Mouse (Mus musculus): ENCODE data around the gene Actr2. TPM values are rescaled to one million over a fixed set of nuclear protein-coding genes. Genes with fewer than 3 reads are reported as not detected.
"Not testable (repeated sequence)": the region's sequence is repeated elsewhere in the genome, so short reads cannot be mapped to it uniquely, and the experiment has no call there.

The Actr2 gene
- polyA plus RNA-seq, 1 experiment from 2014 or later = 103 TPM

- no peak for DNase-seq (ENCODE audit: low spot score)
- 94% methylated on average over 6 of the region's 6 CpGs for WGBS
These were observed 25.9 kb upstream of the Actr2 start for GRCm38 (mm10) chr11:20138498-20139208.

GRCm38 (mm10) chr11:20137872-20138271, 25.2 kb upstream of the Actr2 start:
- Histone ChIP-seq H3K36me3 (no peaks in the 10 kb centered on the region), H3K4me3 (no peak overlapping the region), H3K4me1 (no peaks in the 10 kb centered on the region), H3K9me3 (replicated peaks) (no peaks in the 10 kb centered on the region), H3K27ac (no peak overlapping the region), H3K27me3 (ENCODE audit: low read depth, poor library complexity, severe bottlenecking) (no peaks in the 10 kb centered on the region)
- no peak for DNase-seq (ENCODE audit: low spot score)
- 90% methylated on average over 2 of the region's 2 CpGs for WGBS

More at GRCm38 (mm10) chr11:20138498-20139208, 25.9 kb upstream of the Actr2 start:
- Histone ChIP-seq H3K27ac (no peak overlapping the region), H3K4me1 (no peaks in the 10 kb centered on the region), H3K9me3 (replicated peaks) (no peaks in the 10 kb centered on the region), H3K27me3 (ENCODE audit: low read depth, poor library complexity, severe bottlenecking) (no peaks in the 10 kb centered on the region), H3K36me3 (no peaks in the 10 kb centered on the region), H3K4me3 (no peak overlapping the region)

- no peaks in the 10 kb centered on the region for H3K36me3 ChIP-seq
- H3K4me1 ChIP-seq = no peaks in the 10 kb centered on the region
- no peak overlapping the region for H3K27ac ChIP-seq
- no peak overlapping the region for H3K4me3 ChIP-seq
- no peaks in the 10 kb centered on the region for H3K27me3 ChIP-seq (ENCODE audit: low read depth, poor library complexity, severe bottlenecking)
- H3K9me3 ChIP-seq (replicated peaks) = no peaks in the 10 kb centered on the region
- WGBS = 91% methylated on average over 6 of the region's 6 CpGs
- no peak for DNase-seq (ENCODE audit: low spot score)
These were observed 23.6 kb upstream of the Actr2 start for GRCm38 (mm10) chr11:20136314-20136713.

DNA sequence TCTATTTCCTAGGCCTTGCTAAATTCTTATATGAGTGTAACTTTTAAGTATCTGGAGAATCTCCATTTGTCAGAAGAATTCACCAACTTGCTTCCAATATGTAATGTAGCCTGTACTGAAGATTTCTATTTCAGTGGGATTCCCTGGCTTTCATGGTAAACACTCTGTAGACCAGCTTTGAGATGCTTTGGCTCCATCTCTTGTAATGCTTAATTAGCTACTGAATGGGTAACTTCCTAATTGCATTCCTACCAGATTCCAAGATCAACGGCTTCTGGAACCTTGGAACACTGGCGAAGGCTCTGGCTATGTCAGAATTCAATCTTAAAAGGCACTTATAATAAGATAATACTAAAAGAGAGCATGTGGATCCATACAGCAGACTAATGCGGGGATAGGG, 22.2 kb upstream of the Actr2 start:
- not testable (repeated sequence) for H3K36me3 ChIP-seq; H3K4me3 ChIP-seq; H3K4me1 ChIP-seq; H3K27ac ChIP-seq; H3K9me3 ChIP-seq (replicated peaks); H3K27me3 ChIP-seq (ENCODE audit: low read depth, poor library complexity, severe bottlenecking); DNase-seq (ENCODE audit: low spot score)
- 71% methylated on average over 3 of the region's 3 CpGs for WGBS

GRCm38 (mm10) chr11:20133721-20134120, 21.0 kb upstream of the Actr2 start:
- H3K27me3 ChIP-seq (ENCODE audit: low read depth, poor library complexity, severe bottlenecking) = no peaks in the 10 kb centered on the region
- no peaks in the 10 kb centered on the region for H3K9me3 ChIP-seq (replicated peaks)
- DNase-seq (ENCODE audit: low spot score) = no peak
- no peaks in the 10 kb centered on the region for H3K36me3 ChIP-seq
- WGBS = 69% methylated on average over 1 of the region's 1 CpGs
- H3K27ac ChIP-seq = no peak overlapping the region
- H3K4me3 ChIP-seq = no peak overlapping the region
- H3K4me1 ChIP-seq = no peaks in the 10 kb centered on the region

- H3K27ac ChIP-seq = no peak overlapping the region
- 64% methylated on average over 12 of the region's 12 CpGs for WGBS
These were observed 20.3 kb upstream of the Actr2 start for GRCm38 (mm10) chr11:20132955-20133562.

GRCm38 (mm10) chr11:20126673-20127516, 14.2 kb upstream of the Actr2 start:
- H3K4me1 ChIP-seq = 0 out of 2 replicates have a peak, but pooled peaks cover 5% of the 10 kb centered on the region

More at GRCm38 (mm10) chr11:20132955-20133562, 20.3 kb upstream of the Actr2 start:
- H3K4me1 ChIP-seq = no peaks in the 10 kb centered on the region
- no peaks in the 10 kb centered on the region for H3K9me3 ChIP-seq (replicated peaks)
- peak; percentile 49 for DNase-seq (ENCODE audit: low spot score)
- no peaks in the 10 kb centered on the region for H3K36me3 ChIP-seq
- no peaks in the 10 kb centered on the region for H3K27me3 ChIP-seq (ENCODE audit: low read depth, poor library complexity, severe bottlenecking)
- H3K4me3 ChIP-seq = no peak overlapping the region

DNA sequence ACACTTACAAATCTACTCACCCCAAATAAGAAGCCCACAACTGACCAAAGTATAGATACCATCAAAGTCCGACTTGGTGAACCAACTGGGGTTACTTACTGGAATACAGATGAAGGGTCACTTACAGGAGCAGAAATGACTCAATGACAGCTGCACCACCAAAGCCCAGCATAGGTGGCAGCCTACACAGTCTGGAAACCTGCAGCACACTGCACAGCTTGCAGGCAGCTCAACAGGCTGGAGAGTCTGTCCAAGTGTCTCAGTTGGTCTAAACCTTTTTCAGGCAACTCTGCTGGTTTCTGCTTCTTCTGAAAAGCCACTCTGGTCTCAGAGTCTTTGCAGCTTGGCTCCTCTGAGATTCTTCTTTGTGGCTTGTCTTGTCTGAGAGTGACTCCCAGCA, 12.7 kb upstream of the Actr2 start:
- Histone ChIP-seq H3K36me3 (no peaks in the 10 kb centered on the region), H3K9me3 (replicated peaks) (no peaks in the 10 kb centered on the region), H3K4me3 (no peak overlapping the region), H3K27me3 (ENCODE audit: low read depth, poor library complexity, severe bottlenecking) (no peaks in the 10 kb centered on the region), H3K4me1 (0 out of 2 replicates have a peak, but pooled peaks cover 5% of the 10 kb centered on the region), H3K27ac (no peak overlapping the region)
- WGBS = 79% methylated on average over 1 of the region's 1 CpGs
- DNase-seq (ENCODE audit: low spot score) = no peak

More at GRCm38 (mm10) chr11:20126673-20127516, 14.2 kb upstream of the Actr2 start:
- 79% methylated on average over 10 of the region's 10 CpGs for WGBS
- H3K27me3 ChIP-seq (ENCODE audit: low read depth, poor library complexity, severe bottlenecking) = no peaks in the 10 kb centered on the region
- H3K9me3 ChIP-seq (replicated peaks) = no peaks in the 10 kb centered on the region
- no peak for DNase-seq (ENCODE audit: low spot score)
- no peaks in the 10 kb centered on the region for H3K36me3 ChIP-seq
- H3K27ac ChIP-seq = no peak overlapping the region
- no peak overlapping the region for H3K4me3 ChIP-seq

DNA sequence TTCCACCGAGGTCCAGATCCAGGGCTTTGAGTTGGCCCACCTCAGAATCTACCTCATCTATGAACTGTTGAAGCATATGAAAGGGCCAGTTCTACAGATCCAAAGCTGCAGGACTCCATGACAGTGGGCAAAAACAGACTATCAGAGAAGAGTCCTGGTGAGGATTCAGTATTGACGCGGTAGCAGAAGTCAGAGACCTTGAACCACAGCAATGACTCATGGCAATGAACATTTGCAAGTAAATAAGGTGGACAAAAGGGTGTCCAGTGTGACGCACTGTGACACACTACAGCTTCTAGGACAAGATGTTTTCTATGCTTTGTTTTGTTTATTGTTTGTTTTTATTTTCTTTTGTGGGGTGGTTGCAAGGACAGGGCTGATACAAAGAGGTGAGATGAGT, 4.0 kb upstream of the Actr2 start:
- no peaks in the 10 kb centered on the region for H3K36me3 ChIP-seq
- no peak for DNase-seq (ENCODE audit: low spot score)
- WGBS = 94% methylated on average over 4 of the region's 4 CpGs
- H3K4me3 ChIP-seq = no peak overlapping the region
- no peaks in the 10 kb centered on the region for H3K9me3 ChIP-seq (replicated peaks)
- no peak overlapping the region for H3K27ac ChIP-seq
- peaks cover 9% of the 10 kb centered on the region for H3K4me1 ChIP-seq
- H3K27me3 ChIP-seq (ENCODE audit: low read depth, poor library complexity, severe bottlenecking) = no peaks in the 10 kb centered on the region

DNA sequence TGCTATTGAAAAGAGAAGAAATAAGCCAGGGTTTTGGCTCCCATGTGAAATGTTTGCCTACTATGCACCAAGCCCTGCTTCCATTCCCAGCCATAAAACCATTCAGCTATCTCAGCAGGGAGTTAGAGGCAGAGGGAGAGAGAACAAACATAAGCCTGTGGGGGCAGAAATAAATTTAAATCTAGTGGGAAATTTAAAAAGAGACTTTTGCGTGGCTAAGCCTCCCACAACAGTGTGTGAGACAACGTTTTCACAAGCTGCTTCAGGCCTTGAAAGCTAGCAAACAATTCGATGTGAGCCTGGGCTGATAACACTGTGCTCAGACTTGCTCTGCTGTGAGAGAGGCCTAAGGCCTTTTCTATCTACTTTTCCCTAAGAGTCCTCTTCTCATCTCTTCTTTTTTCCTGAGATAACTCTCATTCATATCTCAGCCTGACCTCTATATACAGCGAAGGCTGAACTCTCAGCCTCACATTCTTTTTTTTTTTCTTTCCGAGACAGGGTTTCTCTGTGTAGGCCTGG, 3.4 kb upstream of the Actr2 start:
- WGBS = 83% methylated on average over 5 of the region's 5 CpGs
- H3K27ac ChIP-seq = no peak overlapping the region
- no peaks in the 10 kb centered on the region for H3K27me3 ChIP-seq (ENCODE audit: low read depth, poor library complexity, severe bottlenecking)
- H3K36me3 ChIP-seq = no peaks in the 10 kb centered on the region
- no peaks in the 10 kb centered on the region for H3K9me3 ChIP-seq (replicated peaks)
- no peak for DNase-seq (ENCODE audit: low spot score)
- H3K4me1 ChIP-seq = peaks cover 12% of the 10 kb centered on the region
- no peak overlapping the region for H3K4me3 ChIP-seq

GRCm38 (mm10) chr11:20112006-20112740, 540 bp downstream of the Actr2 start:
- Histone ChIP-seq H3K4me1 (peaks cover 12% of the 10 kb centered on the region), H3K27ac (peak overlapping the region; percentile 93), H3K36me3 (peaks cover 30% of the 10 kb centered on the region), H3K9me3 (replicated peaks) (no peaks in the 10 kb centered on the region), H3K4me3 (peak overlapping the region; percentile 91), H3K27me3 (ENCODE audit: low read depth, poor library complexity, severe bottlenecking) (no peaks in the 10 kb centered on the region)
- DNase-seq (ENCODE audit: low spot score) = peak; percentile 83
- 2% methylated on average over 49 of the region's 50 CpGs for WGBS

DNA sequence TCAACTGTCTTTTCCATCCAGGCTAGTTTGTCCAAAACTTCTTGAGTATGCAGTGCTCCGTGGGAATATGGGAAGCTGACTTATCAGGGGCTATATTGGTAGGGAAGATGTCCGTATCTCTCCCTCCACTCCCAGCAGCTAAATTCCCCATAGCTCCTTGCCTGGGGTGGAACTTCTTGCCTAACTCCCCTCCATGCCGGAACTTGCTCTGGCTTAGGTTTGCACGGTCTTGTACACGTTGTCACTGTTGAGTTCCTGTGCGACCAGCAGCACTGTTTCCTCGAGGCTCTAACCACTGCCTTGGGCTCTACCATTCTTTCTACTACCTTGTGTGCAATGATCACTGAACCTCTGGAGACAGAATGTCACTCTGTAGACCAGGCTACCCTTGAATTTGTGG, 4.6 kb downstream of the Actr2 start:
- H3K27ac ChIP-seq = no peak overlapping the region
- no peaks in the 10 kb centered on the region for H3K9me3 ChIP-seq (replicated peaks)
- DNase-seq (ENCODE audit: low spot score) = no peak
- 95% methylated on average over 7 of the region's 7 CpGs for WGBS
- peaks cover 34% of the 10 kb centered on the region for H3K36me3 ChIP-seq
- H3K27me3 ChIP-seq (ENCODE audit: low read depth, poor library complexity, severe bottlenecking) = no peaks in the 10 kb centered on the region
- no peak overlapping the region for H3K4me3 ChIP-seq
- H3K4me1 ChIP-seq = peaks cover 5% of the 10 kb centered on the region
